Mouse (Mus musculus) limb, embryonic 15.5 days (tissue): ENCODE measurements around the gene Lemd2. TPM values are rescaled to one million over a fixed set of nuclear protein-coding genes. Genes with fewer than 3 reads are reported as not detected.
"Not testable (repeated sequence)": the region's sequence is repeated elsewhere in the genome, so short reads cannot be mapped to it uniquely, and the experiment has no call there.

Experiments used
- ATAC-seq: fragments of 200-750 bp; cut with Nextera tagmentation; 2 replicates; pipeline ENCODE4 v1.8.0; 2017; ENCODE audit warnings: low read depth, moderate TSS enrichment; ENCODE audit not compliant: insufficient number of reproducible peaks, low FRiP score, low TSS enrichment
- H3K27ac ChIP-seq: fragments of 300-500 bp; sonication (generic); 2 replicates; pipeline ENCODE4 v1.5.1; 2015; ENCODE audit warnings: moderate library complexity, mild to moderate bottlenecking, inconsistent platforms
- H3K27me3 ChIP-seq: fragments of 300-500 bp; sonication (generic); 2 replicates; pipeline ENCODE4 v1.6.1; 2015; ENCODE audit warnings: inconsistent platforms
- H3K36me3 ChIP-seq: fragments of 300-500 bp; sonication (generic); 2 replicates; pipeline ENCODE4 v1.6.1; 2015; ENCODE audit warnings: inconsistent platforms
- H3K4me1 ChIP-seq: fragments of 300-500 bp; sonication (generic); 2 replicates; pipeline ENCODE4 v1.6.1; 2015; ENCODE audit warnings: inconsistent platforms
- H3K4me2 ChIP-seq: fragments of 300-500 bp; sonication (generic); 2 replicates; pipeline ENCODE4 v1.6.1; 2015; ENCODE audit warnings: mild to moderate bottlenecking, inconsistent platforms
- H3K4me3 ChIP-seq: fragments of 300-500 bp; sonication (generic); 2 replicates; pipeline ENCODE4 v1.5.1; 2015; ENCODE audit warnings: mild to moderate bottlenecking, inconsistent platforms
- H3K9ac ChIP-seq: fragments of 300-500 bp; sonication (generic); 2 replicates; pipeline ENCODE4 v1.6.1; 2015; ENCODE audit warnings: inconsistent platforms
- H3K9me3 ChIP-seq: fragments of 300-500 bp; sonication (generic); 2 replicates; pipeline ENCODE4 v1.6.1; 2016; ENCODE audit warnings: inconsistent platforms
- WGBS: fragments of 180-500 bp; shearing (Covaris S2); methylation state at CpG from one replicate; pipeline ENCODE4 v1.1.7; 2015; 5-methylcytosine and 5-hydroxymethylcytosine counted together
- polyA plus RNA-seq: library from polyadenylated mRNA; unstranded; fragments of >200 nt; fragmentation: Nextera tagmentation; extraction: Ambion mirVana; gene quantifications from 2 replicates; pipeline ENCODE4 v1.2.1, GENCODE M21; 2015

Lemd2 gene
- polyA plus RNA-seq, 1 experiment from 2014 or later: 15.3 TPM

GRCm38 (mm10) chr17:27238637-27239036, 34.4 kb upstream of the Lemd2 start:
- H3K36me3 ChIP-seq: no peaks in the 10 kb centered on the region
- H3K4me1 ChIP-seq: peaks cover 27% of the 10 kb centered on the region
- peaks cover 9% of the 10 kb centered on the region; the same call in 1 of the 2 replicates for H3K27me3 ChIP-seq
- no peak overlapping the region for H3K4me2 ChIP-seq
- no peak for ATAC-seq
- 56% methylated on average over 8 of the region's 8 CpGs for WGBS
- H3K9ac ChIP-seq: no peak overlapping the region
- H3K27ac ChIP-seq: no peak overlapping the region
- H3K4me3 ChIP-seq: no peak overlapping the region
- H3K9me3 ChIP-seq: no peaks in the 10 kb centered on the region

- WGBS: 77% methylated on average over 8 of the region's 8 CpGs
- no peaks in the 10 kb centered on the region for H3K9me3 ChIP-seq
- H3K27me3 ChIP-seq: peaks cover 9% of the 10 kb centered on the region; the same call in 1 of the 2 replicates
- no peak overlapping the region for H3K9ac ChIP-seq
- H3K27ac ChIP-seq: no peak overlapping the region
- H3K4me2 ChIP-seq: no peak overlapping the region
- H3K36me3 ChIP-seq: no peaks in the 10 kb centered on the region
- no peak for ATAC-seq
- H3K4me1 ChIP-seq: peaks cover 27% of the 10 kb centered on the region
- no peak overlapping the region for H3K4me3 ChIP-seq
These were observed 33.5 kb upstream of the Lemd2 start for GRCm38 (mm10) chr17:27237731-27238130.

DNA sequence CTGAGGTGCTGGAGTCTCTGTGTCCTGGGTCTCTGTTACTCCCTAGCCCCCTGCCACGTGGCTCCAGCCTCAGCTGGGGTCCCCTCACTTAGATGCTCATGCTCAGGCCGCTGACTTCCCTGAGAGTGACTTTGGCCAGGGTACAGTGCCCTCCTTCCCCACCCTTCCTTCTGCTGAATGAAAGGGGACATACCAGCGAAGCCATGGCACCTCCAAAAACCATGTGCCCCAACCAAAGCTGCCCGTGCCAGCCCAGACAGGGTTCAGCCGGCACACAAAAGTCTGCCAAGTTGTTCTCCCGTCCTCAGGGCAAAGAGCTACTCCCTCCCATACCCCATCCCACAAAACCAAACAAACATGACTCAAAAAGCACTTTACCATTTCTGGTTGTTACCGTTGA, 29.0 kb upstream of the Lemd2 start:
- peaks cover 19% of the 10 kb centered on the region; the same call in 1 of the 2 replicates for H3K27me3 ChIP-seq
- no peaks in the 10 kb centered on the region for H3K4me1 ChIP-seq
- H3K4me2 ChIP-seq: no peak overlapping the region
- no peaks in the 10 kb centered on the region for H3K9me3 ChIP-seq
- no peak for ATAC-seq
- H3K36me3 ChIP-seq: no peaks in the 10 kb centered on the region
- H3K27ac ChIP-seq: no peak overlapping the region
- WGBS: 77% methylated on average over 7 of the region's 7 CpGs
- no peak overlapping the region for H3K9ac ChIP-seq
- no peak overlapping the region for H3K4me3 ChIP-seq

DNA sequence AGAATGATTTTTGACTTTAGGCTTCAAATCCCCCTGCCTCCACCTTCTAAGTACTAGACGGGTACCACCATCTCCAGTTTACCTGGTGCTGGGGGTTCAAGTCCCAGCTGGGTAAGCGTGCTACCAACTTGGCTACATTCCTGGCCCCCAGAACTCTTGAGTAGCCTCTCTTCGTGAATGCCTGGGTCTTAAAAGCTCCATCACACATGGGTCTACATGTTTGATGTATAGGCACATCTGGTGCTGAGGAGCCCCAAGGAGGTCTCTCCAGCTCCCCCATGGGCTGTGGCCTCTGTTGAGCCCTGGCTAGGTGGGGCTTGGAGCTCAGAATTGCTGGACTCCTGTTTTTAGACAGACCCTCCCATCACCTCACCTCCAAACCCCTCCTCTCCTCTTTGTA, 27.9 kb upstream of the Lemd2 start:
- Histone ChIP-seq H3K4me2 (no peak overlapping the region), H3K4me3 (no peak overlapping the region), H3K4me1 (no peaks in the 10 kb centered on the region), H3K36me3 (no peaks in the 10 kb centered on the region), H3K9me3 (no peaks in the 10 kb centered on the region), H3K27me3 (peaks cover 22% of the 10 kb centered on the region; the same call in 1 of the 2 replicates), H3K27ac (no peak overlapping the region), H3K9ac (no peak overlapping the region)
- WGBS: 77% methylated on average over 3 of the region's 3 CpGs
- ATAC-seq: no peak

DNA sequence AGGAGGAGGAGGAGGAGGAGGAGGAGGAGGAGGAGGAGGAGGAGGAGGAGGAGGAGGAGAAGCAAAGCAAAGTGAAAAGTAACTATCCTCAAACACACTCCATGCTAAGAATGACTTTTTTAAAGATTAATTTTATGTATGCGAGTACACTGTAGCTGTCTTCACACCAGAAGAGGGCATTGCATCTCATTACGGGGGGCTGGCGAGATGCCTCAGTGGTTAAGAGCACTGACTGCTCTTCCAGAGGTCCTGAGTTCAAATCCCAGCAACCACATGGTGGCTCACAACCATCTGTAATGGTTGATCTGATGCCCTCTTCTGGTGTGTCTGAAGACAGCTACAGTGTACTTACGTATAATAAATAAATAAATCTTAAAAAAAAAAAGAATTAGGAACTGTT, 27.3 kb upstream of the Lemd2 start:
- 85% methylated on average over 4 of the region's 4 CpGs for WGBS
- H3K9me3 ChIP-seq, H3K9ac ChIP-seq, ATAC-seq, H3K27ac ChIP-seq, H3K4me1 ChIP-seq, H3K4me3 ChIP-seq, H3K4me2 ChIP-seq, H3K36me3 ChIP-seq: not testable (repeated sequence)
- H3K27me3 ChIP-seq: peaks cover 23% of the 10 kb centered on the region; the same call in 1 of the 2 replicates

DNA sequence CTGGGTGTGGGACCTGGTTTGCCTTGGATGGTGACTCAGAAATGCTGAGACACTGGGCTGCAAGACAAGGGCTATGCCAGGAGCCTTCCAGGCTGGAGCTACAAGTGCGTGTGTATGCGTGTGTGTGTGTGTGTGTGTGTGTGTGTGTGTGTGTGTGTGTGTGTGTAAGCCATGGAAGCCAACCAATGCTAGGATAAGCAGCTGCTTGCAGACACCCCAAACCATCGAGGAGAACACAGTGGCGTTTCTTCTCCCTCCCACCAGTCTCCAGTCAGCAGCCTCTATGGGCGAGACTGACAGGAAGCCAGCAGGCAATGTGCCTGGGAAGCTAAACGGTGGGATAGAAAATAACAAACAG, 26.9 kb upstream of the Lemd2 start:
- no peak overlapping the region for H3K9ac ChIP-seq
- no peak overlapping the region for H3K4me3 ChIP-seq
- no peaks in the 10 kb centered on the region for H3K9me3 ChIP-seq
- no peaks in the 10 kb centered on the region for H3K36me3 ChIP-seq
- H3K4me1 ChIP-seq: no peaks in the 10 kb centered on the region
- peaks cover 24% of the 10 kb centered on the region; the same call in 1 of the 2 replicates for H3K27me3 ChIP-seq
- 66% methylated on average over 6 of the region's 6 CpGs for WGBS
- H3K4me2 ChIP-seq: no peak overlapping the region
- no peak for ATAC-seq
- H3K27ac ChIP-seq: no peak overlapping the region

DNA sequence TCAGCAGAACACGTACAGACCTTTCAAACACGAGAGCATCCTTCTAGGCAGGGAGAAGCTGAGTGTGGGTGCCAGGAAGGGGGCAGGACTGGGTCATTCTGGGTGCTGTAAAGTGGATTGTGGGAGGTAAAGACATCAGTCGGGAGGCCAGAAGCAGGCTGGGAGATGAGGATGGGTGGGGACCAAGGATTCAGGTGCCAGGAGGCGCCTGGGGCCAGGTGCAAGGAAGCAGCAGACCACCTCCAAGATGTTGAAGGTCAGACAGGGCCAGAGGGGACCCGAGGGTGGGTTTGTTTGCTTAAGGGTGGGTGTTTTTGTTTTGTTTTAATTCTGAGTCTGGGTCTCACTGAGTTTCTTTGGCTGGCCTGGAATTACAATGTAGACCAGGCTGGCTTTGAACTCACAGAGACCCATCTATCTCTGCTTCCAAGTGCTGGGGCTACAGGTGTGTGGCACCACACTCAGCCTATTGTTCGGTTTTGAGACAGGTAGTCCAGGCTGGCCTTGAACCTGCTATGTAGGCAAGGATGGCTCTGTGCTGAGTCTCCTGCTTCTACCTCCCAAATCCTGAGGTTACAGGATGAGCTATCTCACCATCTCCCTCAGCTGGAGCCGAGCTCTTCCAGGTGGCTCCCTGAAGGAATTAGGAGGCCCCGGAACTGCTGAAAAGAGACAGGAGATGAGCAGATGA, 26.3 kb upstream of the Lemd2 start:
- H3K36me3 ChIP-seq: no peaks in the 10 kb centered on the region
- ATAC-seq: no peak
- no peak overlapping the region for H3K9ac ChIP-seq
- H3K4me3 ChIP-seq: no peak overlapping the region
- H3K27me3 ChIP-seq: peaks cover 24% of the 10 kb centered on the region; the same call in 1 of the 2 replicates
- H3K4me1 ChIP-seq: no peaks in the 10 kb centered on the region
- 54% methylated on average over 8 of the region's 8 CpGs for WGBS
- H3K9me3 ChIP-seq: no peaks in the 10 kb centered on the region
- no peak overlapping the region for H3K27ac ChIP-seq
- H3K4me2 ChIP-seq: no peak overlapping the region

DNA sequence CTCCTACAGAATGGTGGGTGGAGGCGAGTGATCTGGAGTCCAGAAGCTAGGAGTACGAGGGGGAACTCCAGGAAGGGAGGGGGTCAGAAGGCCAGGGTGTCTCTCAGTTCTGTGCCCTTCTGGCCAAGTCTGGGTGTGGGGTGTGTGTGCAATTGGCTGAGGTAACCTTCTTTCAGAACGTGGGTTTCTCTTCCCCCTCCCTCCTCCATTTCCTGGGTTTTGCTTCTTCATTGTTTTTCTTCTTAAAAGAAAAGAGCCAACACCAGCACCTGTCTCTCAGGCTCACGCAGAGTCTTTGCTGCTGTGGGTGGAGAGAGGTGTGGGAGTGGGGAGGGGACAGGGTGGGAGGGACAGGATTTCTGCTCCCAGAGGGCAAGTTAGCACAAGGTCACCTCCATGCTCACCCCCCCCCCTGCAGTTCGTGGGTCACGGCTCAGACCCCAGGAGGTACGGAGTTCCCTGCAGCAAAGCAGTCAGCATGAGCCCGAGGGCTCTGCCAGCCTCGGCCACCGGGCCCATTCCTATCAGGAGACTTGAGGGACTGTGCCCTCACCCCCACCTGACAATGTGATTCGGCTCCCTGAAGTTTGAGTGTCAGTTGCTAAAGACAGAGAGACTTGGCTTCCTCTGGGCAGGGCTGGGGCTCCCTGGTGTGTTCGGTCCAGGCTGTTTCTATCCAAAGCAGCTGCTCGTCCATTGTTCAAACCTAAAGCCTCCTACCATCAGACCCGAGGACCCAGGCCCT, 25.6 kb upstream of the Lemd2 start:
- Histone ChIP-seq H3K36me3 (no peaks in the 10 kb centered on the region), H3K9ac (no peak overlapping the region), H3K4me3 (no peak overlapping the region), H3K4me2 (no peak overlapping the region), H3K27ac (no peak overlapping the region), H3K9me3 (no peaks in the 10 kb centered on the region), H3K4me1 (no peaks in the 10 kb centered on the region), H3K27me3 (peaks cover 24% of the 10 kb centered on the region; the same call in 1 of the 2 replicates)
- ATAC-seq: no peak
- WGBS: 34% methylated on average over 14 of the region's 14 CpGs

- Histone ChIP-seq H3K36me3 (no peaks in the 10 kb centered on the region), H3K27me3 (peaks cover 24% of the 10 kb centered on the region; the same call in 1 of the 2 replicates), H3K9ac (no peak overlapping the region), H3K4me3 (no peak overlapping the region), H3K27ac (no peak overlapping the region), H3K4me1 (no peaks in the 10 kb centered on the region), H3K9me3 (no peaks in the 10 kb centered on the region), H3K4me2 (no peak overlapping the region)
- 22% methylated on average over 11 of the region's 11 CpGs for WGBS
- no peak for ATAC-seq
These were observed 24.1 kb upstream of the Lemd2 start for GRCm38 (mm10) chr17:27228216-27228915.

GRCm38 (mm10) chr17:27227258-27227657, 23.0 kb upstream of the Lemd2 start:
- Histone ChIP-seq H3K9me3 (no peaks in the 10 kb centered on the region), H3K9ac (no peak overlapping the region), H3K27ac (no peak overlapping the region), H3K4me3 (no peak overlapping the region), H3K4me2 (no peak overlapping the region), H3K27me3 (peaks cover 24% of the 10 kb centered on the region; the same call in 1 of the 2 replicates), H3K4me1 (no peaks in the 10 kb centered on the region), H3K36me3 (no peaks in the 10 kb centered on the region)
- no peak for ATAC-seq
- WGBS: 68% methylated on average over 7 of the region's 7 CpGs

DNA sequence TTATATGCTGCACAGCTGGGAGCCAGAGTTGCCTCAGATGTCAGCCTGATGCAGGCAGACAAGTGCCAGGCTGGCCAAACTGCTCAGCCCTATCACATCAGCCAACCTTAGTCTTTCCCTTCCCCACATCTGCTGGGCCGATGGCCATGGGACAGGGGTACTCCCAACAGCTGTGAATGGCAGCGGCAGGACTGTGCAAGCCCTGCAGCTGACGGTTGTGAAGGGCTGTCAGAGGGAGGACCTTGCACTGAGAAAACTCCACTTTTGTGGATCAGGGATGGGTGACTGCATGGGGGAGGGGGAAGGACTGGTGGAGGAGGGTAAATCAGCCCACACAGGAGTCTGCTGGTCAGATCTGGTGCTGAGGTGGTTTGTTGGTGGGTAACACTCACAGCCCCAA, 22.4 kb upstream of the Lemd2 start:
- H3K9ac ChIP-seq: no peak overlapping the region
- H3K27ac ChIP-seq: no peak overlapping the region
- H3K27me3 ChIP-seq: peaks cover 24% of the 10 kb centered on the region; the same call in 1 of the 2 replicates
- H3K4me3 ChIP-seq: no peak overlapping the region
- WGBS: 42% methylated on average over 3 of the region's 3 CpGs
- no peak overlapping the region for H3K4me2 ChIP-seq
- no peaks in the 10 kb centered on the region for H3K36me3 ChIP-seq
- ATAC-seq: no peak
- no peaks in the 10 kb centered on the region for H3K9me3 ChIP-seq
- H3K4me1 ChIP-seq: no peaks in the 10 kb centered on the region

DNA sequence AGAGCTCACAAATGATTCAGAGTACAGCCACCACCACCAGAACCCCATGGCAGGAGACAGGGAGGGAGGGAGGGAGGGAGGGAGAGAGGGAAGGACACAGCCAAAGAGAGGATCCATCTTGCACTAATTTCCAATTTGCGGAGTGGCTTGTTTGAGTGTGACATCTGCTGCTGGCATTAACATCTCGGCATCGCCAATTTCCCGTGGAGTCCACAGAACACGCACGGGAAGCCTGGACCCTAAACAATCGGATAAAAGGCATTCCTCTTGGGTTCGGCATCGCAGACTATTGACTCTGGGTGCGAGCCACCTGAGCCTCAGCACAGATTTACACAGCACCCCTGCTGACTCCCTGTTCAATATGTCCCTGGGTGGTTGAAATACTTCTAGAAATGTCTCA, 21.5 kb upstream of the Lemd2 start:
- no peak for ATAC-seq
- H3K4me3 ChIP-seq: no peak overlapping the region
- no peaks in the 10 kb centered on the region for H3K4me1 ChIP-seq
- H3K4me2 ChIP-seq: no peak overlapping the region
- 71% methylated on average over 10 of the region's 10 CpGs for WGBS
- H3K36me3 ChIP-seq: no peaks in the 10 kb centered on the region
- H3K27ac ChIP-seq: no peak overlapping the region
- no peaks in the 10 kb centered on the region for H3K9me3 ChIP-seq
- H3K27me3 ChIP-seq: peaks cover 24% of the 10 kb centered on the region; the same call in 1 of the 2 replicates
- H3K9ac ChIP-seq: no peak overlapping the region
